Mouse (Mus musculus) gastrocnemius, postnatal 14 days (tissue): ENCODE measurements around the gene Dennd1b. TPM values are rescaled to one million over a fixed set of nuclear protein-coding genes. Genes with fewer than 3 reads are reported as not detected.

ENCODE experiments used
- DNase-seq: peaks from one replicate; pipeline ENCODE4 v3.0.0; 2021; ENCODE audit warnings: mixed read lengths
- intact Hi-C: fragments of 180-260 bp; cut with DNase I; formaldehyde crosslinking; loops from one replicate; pipeline ENCODE4 v1.15.1; 2025; ENCODE audit warnings: low total_unique reads
- total RNA-seq, 2 experiments: library from RNA; stranded (reverse); gene quantifications; 2 replicates each; pipeline ENCODE4 v1.2.3; 2021

Dennd1b gene
- total RNA-seq, 2 experiments from 2014 or later: 14.9 to 19.1 TPM

DNA sequence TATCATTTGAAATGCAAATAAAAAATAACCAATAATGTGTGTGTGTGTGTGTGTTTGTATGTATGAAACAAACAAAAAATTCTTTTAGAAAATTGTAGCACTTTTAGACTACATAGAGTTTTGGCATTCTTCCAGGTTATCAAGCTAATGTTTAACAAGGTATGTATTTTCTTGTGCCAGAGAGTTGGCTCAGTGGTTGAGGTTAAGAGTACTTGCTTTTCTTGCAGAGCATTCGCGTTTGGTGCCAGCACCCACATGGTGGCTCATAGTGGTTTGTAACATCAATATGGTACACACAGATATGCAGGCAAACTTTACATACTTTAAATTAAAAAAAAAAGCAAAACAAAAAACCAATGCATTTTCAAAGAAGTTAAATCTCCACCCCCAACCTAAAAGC is 101.5 kb downstream of the Dennd1b start:
- intact Hi-C loops: no loop called here
- no peak for DNase-seq

DNA sequence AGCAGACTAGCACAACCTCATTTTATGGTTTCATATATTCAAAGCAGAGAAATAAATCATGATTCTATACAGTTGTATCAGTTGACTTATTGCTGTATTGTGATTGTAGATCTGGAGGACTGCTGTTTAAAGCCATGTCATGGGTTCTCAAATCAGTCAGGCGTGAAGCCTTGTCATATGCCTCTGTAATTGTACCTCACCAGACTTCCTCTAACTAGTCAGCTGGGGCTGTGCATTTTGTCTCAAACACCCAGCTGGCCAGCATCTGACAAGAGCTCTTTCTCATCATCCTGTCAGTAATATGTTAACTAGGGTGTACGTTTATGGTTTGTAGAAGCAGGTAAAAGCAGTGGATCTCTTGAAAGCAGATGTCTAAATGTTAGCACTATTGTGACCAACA is 104.0 kb downstream of the Dennd1b start:
- intact Hi-C loops: no loop called here

DNA sequence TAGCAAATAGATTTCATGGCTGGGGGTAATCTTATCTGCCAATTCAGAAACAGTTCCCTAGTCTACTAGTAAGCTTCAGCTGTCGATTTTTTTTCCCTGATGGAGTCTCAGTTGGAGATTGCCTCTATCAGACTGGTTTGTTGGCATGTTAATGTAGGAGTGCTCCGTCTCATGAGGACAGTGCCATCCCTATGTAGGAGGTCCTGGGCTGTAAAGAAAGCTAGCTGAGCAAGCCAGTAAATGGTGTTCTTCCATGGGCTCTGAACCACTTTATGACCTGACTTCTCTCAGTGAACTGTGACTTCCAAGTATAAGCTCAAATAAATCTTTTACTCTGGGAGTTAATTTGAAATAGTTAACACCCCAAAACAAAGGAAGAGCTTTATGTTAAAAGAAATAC is 107.8 kb downstream of the Dennd1b start:
- intact Hi-C loops: no loop called here
- DNase-seq: no peak

More for the DNA sequence above, 104.0 kb downstream of the Dennd1b start:
- no peak for DNase-seq

DNA sequence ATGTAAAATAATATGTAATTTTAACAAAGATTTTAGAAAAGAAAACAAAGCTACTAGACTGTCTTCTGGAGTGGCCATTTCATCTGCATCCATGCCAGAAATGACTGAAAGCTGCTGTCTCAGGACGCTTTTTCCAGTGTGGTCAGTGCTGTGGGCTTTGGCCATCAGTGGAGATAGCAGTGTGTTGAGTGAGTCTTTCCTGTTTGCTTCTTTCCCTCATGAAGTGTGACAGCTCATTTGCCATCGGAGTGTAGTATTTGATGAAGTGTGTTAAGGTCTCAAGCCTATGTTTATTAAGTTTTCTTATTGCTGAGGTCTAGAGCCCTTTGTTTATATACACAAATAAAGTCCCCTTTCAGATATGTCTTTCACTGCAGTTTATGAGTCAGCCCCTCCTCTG is 112.4 kb downstream of the Dennd1b start:
- no peak for DNase-seq
- intact Hi-C loops: no loop called here

DNA sequence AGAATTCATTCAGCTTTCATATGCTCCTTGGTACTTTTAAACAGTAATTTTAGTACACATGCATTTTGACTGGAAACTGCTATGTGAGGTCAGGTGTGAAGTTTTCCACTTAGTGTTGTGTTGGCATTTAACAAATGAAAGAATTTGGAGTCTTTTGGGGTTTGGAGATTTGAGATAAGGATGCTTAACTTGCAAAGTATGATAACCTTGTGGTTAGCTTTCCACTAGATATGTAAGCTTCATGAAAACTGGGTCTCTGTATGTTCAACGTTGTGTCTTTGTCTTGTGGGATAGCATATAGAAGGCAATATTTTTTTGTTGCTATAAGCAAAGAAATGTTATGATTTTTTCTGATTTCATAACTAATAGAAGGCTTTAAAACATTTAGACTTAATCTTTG is 114.8 kb downstream of the Dennd1b start:
- intact Hi-C loops: no loop called here
- DNase-seq: no peak

DNA sequence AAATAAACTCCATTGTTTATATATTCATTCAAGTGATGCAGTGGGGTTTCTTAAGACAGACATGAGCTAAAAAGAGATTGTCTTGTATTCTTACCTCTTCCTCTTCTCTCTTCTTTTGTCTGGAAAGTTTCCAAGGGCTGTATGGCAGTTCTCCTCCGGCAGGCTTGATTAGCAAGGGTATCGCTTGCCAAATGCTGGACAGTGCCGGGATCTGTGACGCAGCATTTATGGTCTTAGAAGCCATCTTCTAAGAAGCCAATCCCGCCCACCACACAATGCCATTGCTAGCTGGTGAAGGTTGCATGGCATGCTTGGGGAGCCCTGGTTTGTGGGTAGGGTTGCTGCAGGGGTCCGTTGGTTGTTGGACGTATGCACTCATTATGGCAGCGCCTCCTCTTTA is 115.8 kb downstream of the Dennd1b start:
- intact Hi-C loops: no loop called here
- no peak for DNase-seq

DNA sequence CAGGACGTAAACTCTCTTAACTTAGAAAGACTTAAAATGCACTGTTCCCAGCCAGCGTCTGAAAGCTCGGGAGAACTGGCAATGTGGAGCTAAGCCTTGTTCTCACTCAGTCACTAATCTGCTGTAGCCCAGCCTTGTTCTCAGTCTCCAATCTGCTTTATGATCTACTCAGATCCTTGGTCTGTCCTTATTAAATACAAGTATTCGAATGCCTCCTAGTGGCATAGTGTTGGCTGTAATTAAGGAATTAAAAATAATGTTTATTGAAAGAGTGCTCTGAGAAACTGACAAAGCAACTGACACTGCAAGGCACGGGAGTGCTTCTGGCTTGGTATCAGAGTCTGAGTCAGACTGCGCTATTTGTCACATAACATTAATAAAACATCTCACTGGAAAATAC is 116.3 kb downstream of the Dennd1b start:
- intact Hi-C loops: no loop called here
- no peak for DNase-seq

DNA sequence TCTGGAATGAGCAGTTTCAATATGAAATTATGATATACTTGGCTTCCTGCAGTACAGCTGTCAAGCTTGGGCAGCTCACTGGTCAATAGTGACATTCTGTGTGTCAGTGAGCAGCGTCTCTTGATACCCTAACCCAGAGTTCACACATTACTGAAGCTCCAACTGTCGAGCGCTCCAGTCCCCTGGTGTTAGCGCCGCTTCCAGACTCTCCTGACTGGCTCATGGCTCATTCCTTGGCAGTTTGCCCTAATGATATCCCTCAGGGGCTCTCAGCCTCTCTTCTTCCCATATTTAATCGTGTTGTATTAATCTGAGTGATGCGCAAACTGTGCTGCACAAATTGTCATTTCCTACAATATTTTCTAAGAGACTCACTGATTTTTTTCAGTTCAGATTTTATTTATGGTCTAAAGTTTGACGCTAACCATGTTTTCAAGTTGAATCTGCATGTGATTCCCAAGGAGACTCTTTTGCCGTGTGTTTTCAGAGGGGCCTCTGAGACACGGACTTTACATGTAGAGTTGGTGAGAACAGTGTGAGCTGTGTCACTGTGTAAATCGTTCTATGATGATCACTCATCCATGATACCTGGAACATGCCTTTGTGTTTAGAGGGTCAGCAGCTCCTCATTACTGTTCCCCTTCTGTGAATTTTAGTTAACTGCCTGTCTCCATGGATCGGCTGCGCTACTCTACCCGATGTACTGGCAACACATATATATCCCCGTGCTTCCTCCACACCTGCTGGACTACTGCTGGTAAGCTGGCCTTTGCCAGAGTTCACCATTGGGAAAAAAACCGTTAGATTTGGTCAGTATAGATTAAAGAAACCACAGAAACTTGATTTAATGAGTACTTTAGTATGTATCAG is 117.5 kb downstream of the Dennd1b start:
- peak; percentile 49 for DNase-seq

DNA sequence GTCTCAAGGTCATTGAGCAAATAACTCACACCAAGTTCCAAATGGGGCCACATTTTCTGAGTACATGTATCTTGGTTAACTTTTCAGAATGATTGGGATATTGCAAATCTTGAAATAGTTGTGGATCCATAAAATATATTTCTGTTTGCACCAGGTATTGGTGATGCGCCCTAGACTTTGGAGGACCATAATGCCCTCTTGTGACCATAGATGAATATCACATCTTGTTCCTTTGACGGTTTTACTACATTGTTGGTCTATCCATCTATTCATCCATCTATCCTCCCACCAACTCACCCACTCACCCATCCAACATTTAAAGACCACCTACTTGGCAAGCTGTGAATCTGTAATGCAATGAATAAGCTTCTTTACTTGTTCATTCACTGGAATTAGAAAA is 120.1 kb downstream of the Dennd1b start:
- intact Hi-C loops: loop anchor here (5.0 kb wide), 1 partner anchor 246 kb away; no protein-coding TSS in a partner anchor
- no peak for DNase-seq

More for the DNA sequence above, 117.5 kb downstream of the Dennd1b start:
- intact Hi-C loops: loop anchor here (5.0 kb wide), 1 partner anchor 243 kb away; no protein-coding TSS in a partner anchor

DNA sequence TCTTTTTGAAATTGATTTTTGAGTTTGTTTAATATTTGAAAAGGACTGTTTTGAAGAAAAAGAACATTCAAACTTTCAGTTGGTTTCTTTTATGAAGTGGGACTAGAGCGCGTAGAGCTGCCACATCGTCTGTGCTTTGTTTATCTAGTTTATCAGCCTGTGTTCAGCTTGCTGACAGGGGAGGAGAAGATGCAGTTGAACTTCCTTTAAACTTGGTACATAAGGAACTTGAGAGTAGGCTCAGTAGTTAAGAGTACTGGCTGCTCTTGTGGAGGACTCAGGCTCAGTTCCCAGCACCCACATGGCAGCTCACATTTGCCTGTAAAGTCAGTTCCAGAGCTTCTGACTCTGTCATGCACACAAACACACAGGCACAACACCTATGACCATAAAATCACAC is 124.3 kb downstream of the Dennd1b start:
- intact Hi-C loops: no loop called here
- DNase-seq: no peak

DNA sequence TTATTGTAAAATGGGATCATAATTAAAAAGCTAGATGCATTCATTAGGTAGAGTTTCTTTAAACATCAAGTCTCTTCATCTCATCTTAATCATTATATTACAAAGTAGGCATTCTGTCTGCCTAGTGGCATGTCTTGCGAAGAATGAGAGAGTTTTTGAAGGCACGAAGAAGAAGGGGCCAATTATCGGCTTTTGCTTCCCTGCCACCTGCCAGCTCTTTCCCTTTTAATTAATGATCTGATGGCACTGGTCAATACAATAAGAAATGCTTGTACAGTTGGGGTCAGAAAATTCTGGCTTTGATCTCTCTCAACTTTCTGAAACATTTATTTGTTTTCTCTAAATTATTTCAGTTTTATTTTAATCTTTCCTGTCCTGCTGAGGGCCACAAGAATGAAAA is 127.5 kb downstream of the Dennd1b start:
- intact Hi-C loops: no loop called here
- no peak for DNase-seq

DNA sequence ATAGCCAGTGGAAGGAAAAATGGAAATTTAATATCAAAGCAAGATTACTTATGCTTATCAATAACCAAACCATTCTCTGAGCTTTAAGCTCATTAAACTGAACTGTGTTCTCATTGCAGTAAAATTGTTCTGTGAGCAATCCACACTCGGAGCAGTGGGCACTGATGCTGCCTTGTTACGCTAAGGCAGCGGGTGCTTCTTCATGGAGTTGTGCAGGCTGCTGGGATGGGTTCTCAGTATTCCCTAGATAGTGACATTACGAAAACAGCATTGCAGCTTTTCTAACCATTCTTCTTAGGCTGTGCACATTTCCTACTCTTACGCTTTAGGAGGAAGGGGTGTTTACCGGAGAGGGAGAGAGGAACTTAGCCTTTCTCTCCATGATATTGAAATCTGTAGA is 128.5 kb downstream of the Dennd1b start:
- intact Hi-C loops: no loop called here
- DNase-seq: no peak

DNA sequence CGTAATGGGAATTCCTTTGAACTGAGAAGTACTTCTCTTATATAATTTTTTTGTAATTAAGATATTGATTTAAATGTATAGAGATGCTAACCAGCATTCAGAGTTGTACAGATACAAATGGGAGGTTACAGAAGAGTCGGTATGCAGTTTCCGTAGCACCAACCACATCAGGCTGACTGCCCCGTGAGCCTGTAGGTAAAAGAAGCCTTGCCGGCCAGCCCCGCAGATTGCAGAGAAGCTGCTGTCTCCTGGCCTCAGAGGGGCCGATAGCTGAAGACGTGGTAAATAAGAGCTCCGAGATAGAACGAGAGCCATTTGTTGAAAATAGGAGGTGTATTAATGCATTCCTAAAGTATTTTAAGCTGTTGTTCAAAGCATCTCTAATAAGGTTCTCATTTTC is 128.9 kb downstream of the Dennd1b start:
- intact Hi-C loops: no loop called here
- no peak for DNase-seq

DNA sequence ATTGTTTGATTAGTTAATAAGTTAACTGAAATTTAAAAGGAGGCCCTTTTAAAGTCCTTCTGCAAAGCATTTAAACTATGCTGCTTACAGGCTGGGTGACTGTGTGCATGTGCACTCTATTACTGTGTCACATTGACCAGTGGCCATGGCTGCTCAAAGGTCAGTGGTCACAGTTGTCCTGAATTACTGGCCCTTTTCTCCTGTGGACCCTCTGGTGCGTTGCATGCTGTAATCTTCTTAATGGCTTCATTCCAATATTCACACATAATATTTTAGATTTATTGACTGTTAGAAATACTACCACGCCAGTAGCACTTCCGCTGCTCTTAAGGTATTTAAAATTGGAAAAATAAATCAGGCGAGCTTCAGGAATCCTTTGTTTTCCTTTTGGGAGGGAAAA is 129.5 kb downstream of the Dennd1b start:
- intact Hi-C loops: no loop called here
- DNase-seq: no peak

DNA sequence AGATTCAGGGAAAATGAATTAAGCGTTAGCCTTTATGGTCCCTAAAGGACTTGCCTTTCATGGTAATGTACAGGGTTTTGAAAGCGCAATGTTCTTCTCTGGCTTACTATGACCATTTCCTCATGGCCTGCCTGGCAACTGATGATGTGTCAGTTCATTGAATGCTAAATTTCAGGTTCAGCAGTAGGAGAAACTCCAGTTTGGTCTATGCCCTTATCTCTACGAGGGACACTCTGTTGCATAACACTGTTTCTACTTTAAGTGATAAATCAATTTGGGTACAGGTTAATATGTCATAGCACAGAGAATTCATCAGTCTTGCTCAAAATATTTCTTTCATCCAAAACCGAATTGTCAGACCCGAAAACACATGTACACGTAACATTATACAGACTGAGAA is 133.1 kb downstream of the Dennd1b start:
- DNase-seq: no peak
- intact Hi-C loops: no loop called here

DNA sequence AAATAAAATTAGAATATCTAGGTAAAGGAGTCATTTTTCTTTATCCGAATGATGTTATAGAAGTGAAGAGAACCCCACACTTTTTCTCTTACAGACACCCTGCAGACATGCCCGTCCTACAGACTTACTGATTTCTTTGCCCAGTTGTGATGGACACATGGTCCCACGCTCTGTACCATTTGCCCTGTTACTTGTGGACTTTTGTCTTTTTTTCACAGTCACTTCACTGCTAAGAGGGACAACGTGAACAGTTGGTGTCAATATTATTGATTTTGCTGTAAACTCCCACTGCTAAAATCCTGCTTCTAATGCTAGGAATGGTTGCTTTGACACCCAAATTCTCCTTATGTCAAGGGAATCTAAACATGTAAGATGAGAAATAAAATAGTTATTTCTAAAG is 134.9 kb downstream of the Dennd1b start:
- intact Hi-C loops: no loop called here
- DNase-seq: no peak

DNA sequence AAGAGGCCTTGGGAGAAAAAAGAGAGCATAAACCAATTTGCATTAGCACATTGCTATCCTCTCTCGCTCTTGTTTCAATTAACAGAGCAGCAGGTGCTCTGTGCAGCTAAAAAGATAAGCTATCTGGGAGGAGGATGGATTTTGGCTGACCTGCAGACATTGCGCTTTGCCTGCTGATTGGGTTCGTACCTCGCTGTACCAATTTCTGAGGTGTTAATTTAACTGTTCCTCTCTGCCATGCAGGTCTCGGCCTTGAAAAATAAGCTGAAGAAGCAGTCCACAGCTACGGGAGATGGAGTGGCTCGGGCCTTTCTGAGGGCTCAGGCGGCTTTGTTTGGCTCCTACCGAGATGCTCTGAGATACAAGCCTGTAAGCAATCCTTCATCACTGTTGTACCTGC is 138.5 kb downstream of the Dennd1b start:
- no peak for DNase-seq
- intact Hi-C loops: no loop called here

DNA sequence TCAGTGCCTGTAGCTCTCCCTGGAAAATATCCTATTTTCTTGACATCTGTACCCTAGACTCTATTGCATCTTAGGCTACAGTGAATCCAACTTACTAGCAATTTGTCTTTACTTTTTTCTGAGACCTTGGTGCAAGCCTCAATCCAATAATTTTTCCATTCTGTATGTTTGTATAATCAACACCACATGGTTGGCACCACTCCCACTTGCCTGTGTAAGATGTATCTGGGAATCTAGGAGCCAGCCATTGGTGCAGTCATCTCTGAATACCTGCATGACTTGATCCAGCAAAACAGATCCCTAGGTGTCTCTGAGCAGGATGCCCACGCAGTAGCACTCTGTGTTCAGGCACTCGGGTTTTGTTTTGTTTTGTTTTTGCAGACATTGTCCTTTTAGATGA is 145.0 kb downstream of the Dennd1b start:
- intact Hi-C loops: no loop called here
- DNase-seq: no peak

DNA sequence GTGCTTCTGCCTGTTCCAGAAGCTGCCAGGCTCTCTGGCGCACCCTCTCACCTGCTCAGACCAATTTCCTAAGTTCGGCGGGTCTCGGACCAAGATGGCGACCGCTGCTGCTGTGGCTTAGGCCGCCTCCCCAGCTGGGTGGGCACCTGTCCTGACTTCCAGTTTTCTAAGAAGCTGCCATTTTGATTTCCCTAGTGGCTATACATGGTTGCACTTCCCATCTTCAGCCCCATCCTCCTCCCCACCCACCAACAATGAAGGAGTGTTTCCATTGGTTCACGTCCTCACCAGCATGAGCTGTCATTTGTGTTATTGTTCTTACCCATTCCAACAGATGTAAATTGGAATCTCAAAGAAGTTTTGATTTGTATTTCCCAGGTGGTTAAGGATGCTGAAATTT is 159.4 kb downstream of the Dennd1b start:
- intact Hi-C loops: no loop called here

DNA sequence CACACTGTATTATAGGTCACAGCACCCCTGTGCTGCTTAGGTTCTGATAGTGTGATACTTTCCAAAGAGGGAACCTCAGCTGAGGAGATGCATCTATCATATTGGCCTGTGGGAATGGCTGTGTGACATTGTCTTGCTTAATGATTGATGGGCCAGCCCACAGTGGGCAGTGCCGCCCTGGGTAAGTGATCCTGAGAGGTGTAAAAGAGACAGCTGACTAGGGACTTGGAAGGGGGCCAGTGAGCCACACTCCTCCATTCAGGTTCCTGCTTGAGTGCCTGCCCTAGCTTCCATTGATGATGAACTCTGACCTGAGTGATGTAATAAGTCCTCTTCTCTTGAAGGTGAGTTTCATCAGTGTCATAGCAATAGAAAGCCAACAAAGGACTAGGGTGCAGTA is 176.4 kb downstream of the Dennd1b start:
- intact Hi-C loops: no loop called here

More for the DNA sequence above, 159.4 kb downstream of the Dennd1b start:
- no peak for DNase-seq

DNA sequence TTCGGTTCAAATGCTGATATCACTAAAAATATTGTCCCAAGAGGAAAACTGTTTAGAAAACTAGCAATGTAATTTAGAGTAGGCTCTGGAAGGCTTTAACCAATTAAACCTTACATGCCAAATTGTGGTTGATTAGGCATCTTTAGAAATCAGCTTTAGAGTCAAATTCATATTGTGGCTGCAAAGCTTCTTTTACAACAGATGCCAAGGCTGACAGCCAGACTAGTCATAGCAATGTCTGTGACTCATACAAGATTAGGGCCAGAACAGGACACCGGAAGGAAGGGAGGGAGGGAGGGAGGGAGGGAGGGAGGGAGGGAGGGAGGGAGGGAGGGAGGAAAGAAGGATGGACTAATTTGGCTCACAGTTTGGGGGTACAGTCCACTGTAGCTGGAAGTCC is 182.3 kb downstream of the Dennd1b start:
- intact Hi-C loops: no loop called here
- DNase-seq: no peak

More for the DNA sequence above, 176.4 kb downstream of the Dennd1b start:
- DNase-seq: no peak

DNA sequence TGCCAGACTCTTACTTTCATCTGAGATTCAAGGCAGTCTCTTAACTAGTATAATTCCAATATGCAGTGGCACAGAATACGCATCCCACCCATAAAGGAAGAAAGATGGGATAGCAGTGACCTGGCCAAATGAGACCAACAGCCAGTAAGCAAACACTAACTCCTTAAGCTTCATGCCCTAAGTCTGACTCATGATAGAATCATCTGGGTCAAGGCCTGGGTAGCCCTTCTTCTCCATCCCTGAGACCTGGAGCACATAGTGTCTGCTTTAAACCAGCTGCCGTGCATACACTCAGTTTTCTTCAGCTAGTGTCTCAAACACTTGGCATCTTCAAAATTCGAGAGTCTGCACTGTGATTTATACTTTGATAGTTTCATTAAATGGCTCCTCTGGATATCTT is 183.1 kb downstream of the Dennd1b start:
- DNase-seq: no peak
- intact Hi-C loops: no loop called here
